Mouse (Mus musculus) forebrain, embryonic 11.5 days (tissue): Measurements from ENCODE around the gene Tceanc2. TPM values are rescaled to one million over a fixed set of nuclear protein-coding genes. Genes with fewer than 3 reads are reported as not detected.

Source experiments
- ATAC-seq: fragments of 200-750 bp; cut with Nextera tagmentation; replicated peaks from 2 replicates; pipeline ENCODE4 v1.8.0; 2017; ENCODE audit warnings: moderate TSS enrichment; ENCODE audit not compliant: low FRiP score
- DNase-seq: peaks from one replicate; pipeline ENCODE4 v3.0.0-alpha.2; 2017; ENCODE audit warnings: low spot score
- H3K27ac ChIP-seq: fragments of 300-500 bp; sonication (generic); 2 replicates; pipeline ENCODE4 v1.5.1; 2014; ENCODE audit warnings: low read depth, low read length
- H3K27me3 ChIP-seq: fragments of 300-500 bp; sonication (generic); 2 replicates; pipeline ENCODE4 v1.6.1; 2014; ENCODE audit warnings: mild to moderate bottlenecking, low read length, mixed read lengths; ENCODE audit not compliant: control insufficient read depth, insufficient read depth
- H3K36me3 ChIP-seq: fragments of 300-500 bp; sonication (generic); 2 replicates; pipeline ENCODE4 v1.6.1; 2014; ENCODE audit warnings: mild to moderate bottlenecking, low read length, moderate library complexity, mixed read lengths; ENCODE audit not compliant: control insufficient read depth, insufficient read depth
- H3K4me1 ChIP-seq: fragments of 300-500 bp; sonication (generic); replicated peaks from 2 replicates; pipeline ENCODE4 v1.6.1; 2014; ENCODE audit warnings: low read length, mixed read lengths; ENCODE audit not compliant: control insufficient read depth, insufficient read depth
- H3K4me2 ChIP-seq: fragments of 300-500 bp; sonication (generic); 2 replicates; pipeline ENCODE4 v1.6.1; 2014; ENCODE audit warnings: low read depth, mild to moderate bottlenecking, low read length, moderate library complexity, mixed read lengths; ENCODE audit not compliant: severe bottlenecking
- H3K4me3 ChIP-seq: fragments of 300-500 bp; sonication (generic); 2 replicates; pipeline ENCODE4 v1.5.1; 2014; ENCODE audit warnings: low read depth, low read length
- H3K9ac ChIP-seq: fragments of 300-500 bp; sonication (generic); 2 replicates; pipeline ENCODE4 v1.6.1; 2014; ENCODE audit warnings: low read length
- H3K9me3 ChIP-seq: fragments of 300-500 bp; sonication (generic); 2 replicates; pipeline ENCODE4 v1.6.1; 2016; ENCODE audit warnings: low read length, mixed read lengths; ENCODE audit not compliant: control insufficient read depth
- WGBS: fragments of 180-500 bp; shearing (Covaris S2); extraction: QIAGEN DNeasy Blood & Tissue Kit; methylation state at CpG from one replicate; pipeline ENCODE4 v1.1.7; 2014; 5-methylcytosine and 5-hydroxymethylcytosine counted together
- polyA plus RNA-seq: library from polyadenylated mRNA; unstranded; fragments of >200 nt; fragmentation: Nextera tagmentation; extraction: Ambion mirVana; gene quantifications from 2 replicates; pipeline ENCODE4 v1.2.1, GENCODE M21; 2014

Tceanc2 gene
- polyA plus RNA-seq, 1 experiment from 2014 or later: 21.2 TPM

GRCm38 (mm10) chr4:107210483-107211097 lies 31.7 kb upstream of the Tceanc2 start:
- H3K27ac ChIP-seq: no peak overlapping the region
- H3K4me1 ChIP-seq: no peaks in the 10 kb centered on the region
- H3K27me3 ChIP-seq: no peaks in the 10 kb centered on the region
- no peak overlapping the region for H3K4me3 ChIP-seq
- 88% methylated on average over 5 of the region's 5 CpGs for WGBS
- no peaks in the 10 kb centered on the region for H3K9me3 ChIP-seq
- DNase-seq (no peak), ATAC-seq (no peak)
- H3K4me2 ChIP-seq: no peak overlapping the region
- no peak overlapping the region for H3K9ac ChIP-seq
- H3K36me3 ChIP-seq: no peaks in the 10 kb centered on the region

DNA sequence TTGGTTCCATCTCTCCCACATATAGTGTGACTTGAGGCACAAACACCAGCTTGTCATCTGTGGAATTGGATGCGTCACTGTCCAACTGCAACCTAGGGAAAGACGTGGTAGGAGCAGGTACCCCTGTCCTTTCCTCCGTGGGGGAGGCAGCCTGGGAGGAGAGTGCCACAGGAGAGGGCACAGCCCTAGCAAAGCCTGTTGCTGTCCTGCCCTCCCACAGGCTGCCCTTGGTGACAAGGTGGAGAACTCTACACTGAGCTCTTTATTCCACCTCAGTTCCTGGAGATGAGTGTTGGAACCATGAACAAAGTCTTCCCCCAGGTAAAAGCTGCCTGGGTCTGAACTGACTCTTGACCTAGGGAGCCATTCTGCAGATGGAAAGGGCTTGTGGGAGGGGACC lies 30.0 kb upstream of the Tceanc2 start, which contains the start of gene Ldlrad1:
TSS of gene Ldlrad1 (plus strand) at position 301 of the 400 bp plus-strand sequence.
- 89% methylated on average over 3 of the region's 3 CpGs for WGBS
- ATAC-seq (no peak), DNase-seq (no peak)
- Histone ChIP-seq H3K27ac (no peak within 1 kb of the TSS), H3K4me1 (no peaks in the 10 kb centered on the region), H3K9me3 (no peaks in the 10 kb centered on the region), H3K4me3 (no peak within 1 kb of the TSS), H3K9ac (no peak within 1 kb of the TSS), H3K27me3 (no peaks in the 10 kb centered on the region), H3K36me3 (no peaks in the 10 kb centered on the region), H3K4me2 (no peak within 1 kb of the TSS)

- no peak for ATAC-seq
- Histone ChIP-seq H3K9ac (no peak overlapping the region), H3K36me3 (no peaks in the 10 kb centered on the region), H3K27ac (no peak overlapping the region), H3K9me3 (no peaks in the 10 kb centered on the region), H3K27me3 (no peaks in the 10 kb centered on the region), H3K4me1 (no peaks in the 10 kb centered on the region), H3K4me2 (no peak overlapping the region), H3K4me3 (no peak overlapping the region)
- DNase-seq: no peak
- 97% methylated on average over 2 of the region's 2 CpGs for WGBS
Measured at GRCm38 (mm10) chr4:107207016-107207415, 28.1 kb upstream of the Tceanc2 start.

- DNase-seq (peak; percentile 40), ATAC-seq (no peak)
- Histone ChIP-seq H3K27ac (no peak overlapping the region), H3K4me2 (no peak overlapping the region), H3K4me3 (no peak overlapping the region), H3K9me3 (no peaks in the 10 kb centered on the region), H3K9ac (no peak overlapping the region), H3K36me3 (no peaks in the 10 kb centered on the region), H3K27me3 (no peaks in the 10 kb centered on the region), H3K4me1 (no peaks in the 10 kb centered on the region)
- WGBS: 91% methylated on average over 7 of the region's 7 CpGs
Measured at GRCm38 (mm10) chr4:107203001-107203400, 24.1 kb upstream of the Tceanc2 start.

DNA sequence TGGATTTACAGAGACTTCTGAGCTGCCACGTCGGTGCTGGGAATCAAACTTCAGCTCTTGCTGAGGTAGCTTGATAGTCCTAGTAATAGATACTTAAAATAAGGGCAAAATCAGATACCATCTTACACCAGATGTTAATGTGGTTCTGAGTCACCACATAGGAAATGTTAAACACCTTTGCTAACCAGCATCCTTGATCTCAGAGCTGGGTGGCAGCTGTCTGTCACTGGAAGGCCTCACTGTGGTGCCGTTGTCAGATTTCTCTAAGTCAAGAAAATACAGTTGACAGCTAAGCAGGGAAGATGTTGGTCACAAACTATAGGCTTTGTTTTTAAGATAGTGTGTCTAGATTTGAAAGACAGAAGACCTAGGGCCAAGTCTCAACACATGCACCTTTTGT lies 22.9 kb upstream of the Tceanc2 start:
- Histone ChIP-seq H3K9me3 (no peaks in the 10 kb centered on the region), H3K27ac (no peak overlapping the region), H3K4me1 (no peaks in the 10 kb centered on the region), H3K4me2 (no peak overlapping the region), H3K27me3 (no peaks in the 10 kb centered on the region), H3K9ac (no peak overlapping the region), H3K36me3 (peaks cover 4% of the 10 kb centered on the region; the same call in 1 of the 2 replicates), H3K4me3 (no peak overlapping the region)
- ATAC-seq (no peak), DNase-seq (peak; percentile 5)
- 98% methylated on average over 3 of the region's 3 CpGs for WGBS

DNA sequence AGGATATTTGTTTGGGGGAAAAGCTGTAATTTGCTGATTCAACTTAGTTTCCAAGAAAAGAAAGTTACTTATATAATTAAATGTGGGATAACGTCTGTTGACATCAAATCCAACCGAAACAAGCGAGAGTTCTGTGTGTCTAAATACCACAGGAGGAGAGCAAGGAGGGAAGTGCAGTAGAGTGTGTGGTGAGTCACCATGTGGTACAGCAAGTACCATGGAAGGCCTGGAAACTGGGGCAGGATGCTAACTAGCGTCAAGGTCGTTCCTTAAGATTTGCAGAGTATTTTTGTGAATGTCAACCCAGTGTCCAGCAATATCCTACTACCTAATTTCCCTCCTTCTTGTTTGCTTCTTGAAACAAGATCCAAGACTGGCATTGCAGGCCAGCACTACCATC lies 19.2 kb upstream of the Tceanc2 start:
- Histone ChIP-seq H3K9ac (no peak overlapping the region), H3K4me1 (no peaks in the 10 kb centered on the region), H3K4me3 (no peak overlapping the region), H3K27me3 (no peaks in the 10 kb centered on the region), H3K27ac (no peak overlapping the region), H3K4me2 (no peak overlapping the region), H3K36me3 (peaks cover 12% of the 10 kb centered on the region; the same call in 1 of the 2 replicates), H3K9me3 (no peaks in the 10 kb centered on the region)
- ATAC-seq (no peak), DNase-seq (no peak)
- WGBS: 95% methylated on average over 5 of the region's 5 CpGs

DNA sequence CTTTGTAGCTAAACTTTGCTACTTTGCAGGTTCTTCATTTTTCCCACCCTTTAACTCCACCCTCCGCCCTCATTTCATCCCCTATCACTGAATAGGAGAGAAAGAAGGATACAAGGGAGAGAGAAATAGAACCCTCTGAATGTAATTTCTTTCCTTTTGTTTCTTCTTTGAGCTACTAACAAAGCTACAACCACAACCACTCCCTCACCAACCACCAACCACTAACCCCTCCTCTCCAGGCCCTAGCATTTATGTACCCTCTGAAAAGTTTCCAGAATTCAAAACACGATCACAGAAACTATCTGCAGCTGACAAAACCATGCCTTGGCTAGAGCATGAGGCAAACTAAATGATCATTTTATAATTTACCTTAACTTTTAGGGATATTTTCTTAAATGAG lies 17.5 kb upstream of the Tceanc2 start:
- peaks cover 12% of the 10 kb centered on the region; the same call in 1 of the 2 replicates for H3K36me3 ChIP-seq
- H3K4me1 ChIP-seq: no peaks in the 10 kb centered on the region
- no peak overlapping the region for H3K4me3 ChIP-seq
- WGBS: 95% methylated on average over 2 of the region's 2 CpGs
- ATAC-seq: no peak
- H3K4me2 ChIP-seq: no peak overlapping the region
- H3K27me3 ChIP-seq: no peaks in the 10 kb centered on the region
- DNase-seq: no peak
- H3K9me3 ChIP-seq: no peaks in the 10 kb centered on the region
- H3K9ac ChIP-seq: no peak overlapping the region
- no peak overlapping the region for H3K27ac ChIP-seq

DNA sequence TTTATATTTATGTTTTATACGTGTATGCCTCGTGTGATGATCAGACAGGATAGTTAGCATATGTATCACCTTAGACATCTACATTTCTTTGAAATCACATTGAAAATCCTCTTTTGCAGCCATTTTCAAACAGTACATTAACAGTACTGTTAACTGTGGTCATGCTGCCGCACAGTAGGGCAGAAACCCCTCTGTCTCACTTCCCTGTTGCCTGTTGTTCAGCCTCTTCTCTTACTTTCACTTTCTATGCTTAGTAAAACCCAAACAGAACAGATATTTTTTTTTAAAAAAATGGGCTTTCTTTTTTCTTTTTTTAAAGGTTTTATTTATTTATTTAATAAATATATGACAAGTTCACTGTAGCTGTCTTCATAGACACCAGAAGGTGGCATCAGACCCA lies 14.9 kb upstream of the Tceanc2 start:
- DNase-seq: no peak
- Histone ChIP-seq H3K27ac (no peak overlapping the region), H3K4me2 (no peak overlapping the region), H3K9ac (no peak overlapping the region), H3K27me3 (no peaks in the 10 kb centered on the region), H3K4me1 (no peaks in the 10 kb centered on the region), H3K4me3 (no peak overlapping the region), H3K36me3 (peaks cover 12% of the 10 kb centered on the region; the same call in 1 of the 2 replicates), H3K9me3 (no peaks in the 10 kb centered on the region)
- ATAC-seq: no peak
- 98% methylated on average over 3 of the region's 3 CpGs for WGBS

DNA sequence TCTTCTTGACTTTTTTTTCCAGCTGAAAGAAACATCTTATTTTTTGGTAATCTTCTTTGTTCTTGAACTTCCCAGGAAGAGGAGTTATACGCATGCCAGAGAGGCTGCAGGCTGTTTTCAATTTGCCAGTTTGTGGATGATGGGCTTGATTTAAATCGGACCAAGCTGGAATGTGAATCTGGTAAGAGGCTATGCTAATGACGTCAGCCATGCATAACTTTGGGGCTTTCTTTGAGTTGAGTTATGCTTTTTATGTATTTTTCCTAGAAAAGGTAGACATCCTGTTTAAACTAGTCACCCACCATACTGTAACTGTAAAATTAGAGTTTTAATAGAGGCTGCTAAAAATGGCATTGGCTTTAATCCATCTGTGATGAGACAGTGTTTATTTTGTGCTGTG lies 6.8 kb upstream of the Tceanc2 start:
- WGBS: 75% methylated on average over 3 of the region's 3 CpGs
- Histone ChIP-seq H3K9ac (no peak overlapping the region), H3K4me2 (no peak overlapping the region), H3K9me3 (no peaks in the 10 kb centered on the region), H3K4me1 (no peaks in the 10 kb centered on the region), H3K36me3 (no peaks in the 10 kb centered on the region; the same call in 1 of the 2 replicates), H3K27me3 (no peaks in the 10 kb centered on the region), H3K4me3 (no peak overlapping the region), H3K27ac (no peak overlapping the region)
- DNase-seq: no peak
- ATAC-seq: no peak
